Mouse (Mus musculus): ENCODE measurements at regions not wholly inside any gene's neighbourhood (a gene's known extent, or its start where the extent isn't known, plus 50 kb on each side); places are given as distances from the start of the nearest gene placed in this dataset.

- TF ChIP-seq CTCF (IDR thresholded peaks at IDR 0.05; ENCODE audit: control insufficient read depth, insufficient read depth, insufficient replicate concordance, low read depth, low read length) (no peak), POLR2A (IDR thresholded peaks at IDR 0.05; ENCODE audit: control insufficient read depth, low read depth, low read length) (no peak)
These were observed 771.7 kb upstream of the Car8 start for GRCm38 (mm10) chr4:9010381-9011128.

All from testis, adult 2 months (tissue).